Mouse (Mus musculus) stomach, embryonic 14.5 days (tissue): ENCODE measurements around the gene Twsg1. TPM values are rescaled to one million over a fixed set of nuclear protein-coding genes. Genes with fewer than 3 reads are reported as not detected.

Experiments
- ATAC-seq: fragments of 200-750 bp; cut with Nextera tagmentation; 2 replicates; pipeline ENCODE4 v1.8.0; 2017; ENCODE audit warnings: low read depth, moderate TSS enrichment; ENCODE audit not compliant: insufficient number of reproducible peaks, insufficient read depth, low FRiP score
- H3K27ac ChIP-seq: fragments of 300-500 bp; sonication (generic); 2 replicates; pipeline ENCODE4 v1.5.1; 2014; ENCODE audit warnings: mild to moderate bottlenecking, low read length, moderate library complexity, mixed read lengths
- H3K27me3 ChIP-seq: fragments of 300-500 bp; sonication (generic); 2 replicates; pipeline ENCODE4 v1.6.1; 2014; ENCODE audit warnings: low read length, control low read depth, mixed read lengths; ENCODE audit not compliant: control insufficient read depth, insufficient read depth
- H3K36me3 ChIP-seq: fragments of 300-500 bp; sonication (generic); 2 replicates; pipeline ENCODE4 v1.6.1; 2014; ENCODE audit warnings: mild to moderate bottlenecking, control low read depth, low read length, moderate library complexity, mixed read lengths; ENCODE audit not compliant: control insufficient read depth, insufficient read depth
- H3K4me1 ChIP-seq: fragments of 300-500 bp; sonication (generic); 2 replicates; pipeline ENCODE4 v1.6.1; 2014; ENCODE audit warnings: low read length, control low read depth, mixed read lengths; ENCODE audit not compliant: control insufficient read depth, insufficient read depth
- H3K4me2 ChIP-seq: fragments of 300-500 bp; sonication (generic); replicated peaks from 2 replicates; pipeline ENCODE4 v1.6.1; 2014; ENCODE audit warnings: low read depth, low read length, control low read depth
- H3K4me3 ChIP-seq: fragments of 300-500 bp; sonication (generic); 2 replicates; pipeline ENCODE4 v1.5.1; 2014; ENCODE audit warnings: low read depth, low read length, control low read depth
- H3K9ac ChIP-seq: fragments of 300-500 bp; sonication (generic); replicated peaks from 2 replicates; pipeline ENCODE4 v1.6.1; 2014; ENCODE audit warnings: low read depth, mild to moderate bottlenecking, control low read depth, low read length, moderate library complexity, mixed read lengths
- H3K9me3 ChIP-seq: fragments of 300-500 bp; sonication (generic); 2 replicates; pipeline ENCODE4 v1.6.1; 2016; ENCODE audit warnings: low read depth, low read length, control low read depth; ENCODE audit not compliant: control insufficient read depth
- whole genome bisulfite sequencing: fragments of 180-500 bp; shearing (Covaris S2); extraction: QIAGEN DNeasy Blood & Tissue Kit; methylation state at CpG from one replicate; pipeline ENCODE4 v1.1.7; 2014; 5-methylcytosine and 5-hydroxymethylcytosine counted together
- polyA plus RNA-seq: library from polyadenylated mRNA; unstranded; fragments of >200 nt; fragmentation: Nextera tagmentation; extraction: Ambion mirVana; gene quantifications from 2 replicates; pipeline ENCODE4 v1.2.1, GENCODE M21; 2014

Twsg1 gene
- polyA plus RNA-seq, 1 experiment from 2014 or later: 159 TPM

- Histone ChIP-seq H3K4me1 (peaks cover 9% of the 10 kb centered on the region; the same call in 1 of the 2 replicates), H3K4me2 (no peak overlapping the region), H3K4me3 (no peak overlapping the region), H3K36me3 (peaks cover 40% of the 10 kb centered on the region), H3K27me3 (no peaks in the 10 kb centered on the region), H3K9ac (no peak overlapping the region), H3K27ac (peak overlapping the region; percentile 22; the same call in 1 of the 2 replicates), H3K9me3 (no peaks in the 10 kb centered on the region)
- WGBS: 74% methylated on average over 7 of the region's 7 CpGs
- peak; percentile 28; the same call in 1 of the 2 replicates for ATAC-seq
Observed at GRCm38 (mm10) chr17:65930158-65930826, 20.7 kb downstream of the Twsg1 start.

DNA sequence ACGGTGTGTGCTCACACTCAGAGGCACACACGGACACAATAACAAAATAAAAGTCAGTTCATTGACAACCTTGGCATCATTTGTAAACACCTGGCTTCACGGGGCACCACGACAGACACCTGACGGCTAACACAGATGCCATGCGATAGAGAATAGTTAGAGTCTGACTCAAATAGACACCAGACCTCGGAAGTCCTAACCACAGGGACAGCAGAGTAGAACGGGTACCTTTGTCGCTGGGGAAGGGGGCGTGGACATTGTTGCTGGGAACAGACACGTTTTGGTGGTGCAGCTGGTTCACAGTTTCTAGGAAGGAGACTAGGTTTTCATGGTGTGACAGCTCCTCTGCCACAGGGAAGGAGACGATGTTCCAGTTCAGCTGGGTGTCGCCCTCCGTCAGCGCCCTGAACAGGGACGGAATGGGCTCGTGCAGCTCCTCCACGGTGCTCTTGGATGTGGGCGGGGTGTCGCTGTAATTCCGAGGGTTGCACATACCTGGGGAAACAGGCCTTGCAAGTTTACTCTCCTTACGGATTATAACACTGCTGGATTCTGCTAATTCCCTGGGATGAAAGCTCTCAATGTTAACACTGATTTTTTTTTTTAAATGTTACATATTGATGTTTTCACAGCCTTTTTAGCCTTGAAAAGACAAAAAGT is 21.6 kb downstream of the Twsg1 start:
- ATAC-seq: no peak
- peaks cover 43% of the 10 kb centered on the region for H3K36me3 ChIP-seq
- H3K4me2 ChIP-seq: no peak overlapping the region
- H3K27me3 ChIP-seq: no peaks in the 10 kb centered on the region
- H3K27ac ChIP-seq: no peak overlapping the region; the same call in 1 of the 2 replicates
- WGBS: 80% methylated on average over 22 of the region's 22 CpGs
- H3K4me1 ChIP-seq: peaks cover 9% of the 10 kb centered on the region; the same call in 1 of the 2 replicates
- no peak overlapping the region for H3K9ac ChIP-seq
- H3K4me3 ChIP-seq: no peak overlapping the region
- H3K9me3 ChIP-seq: no peaks in the 10 kb centered on the region

- Histone ChIP-seq H3K4me3 (no peak overlapping the region), H3K9ac (no peak overlapping the region), H3K4me1 (peaks cover 9% of the 10 kb centered on the region; the same call in 1 of the 2 replicates), H3K27ac (no peak overlapping the region), H3K27me3 (no peaks in the 10 kb centered on the region), H3K9me3 (no peaks in the 10 kb centered on the region), H3K36me3 (peaks cover 44% of the 10 kb centered on the region), H3K4me2 (no peak overlapping the region)
- 89% methylated on average over 4 of the region's 4 CpGs for WGBS
- ATAC-seq: no peak
Observed at GRCm38 (mm10) chr17:65927077-65927476, 23.9 kb downstream of the Twsg1 start.

- Histone ChIP-seq H3K4me3 (no peak overlapping the region), H3K27ac (0 out of 2 replicates have a peak overlapping the region, but pooled peaks have one; percentile 16), H3K9me3 (no peaks in the 10 kb centered on the region), H3K36me3 (peaks cover 45% of the 10 kb centered on the region), H3K9ac (no peak overlapping the region), H3K4me2 (no peak overlapping the region), H3K4me1 (no peaks in the 10 kb centered on the region), H3K27me3 (no peaks in the 10 kb centered on the region)
- WGBS: 50% methylated on average over 5 of the region's 5 CpGs
- no peak for ATAC-seq
Observed at GRCm38 (mm10) chr17:65924218-65924617, 26.8 kb downstream of the Twsg1 start.

DNA sequence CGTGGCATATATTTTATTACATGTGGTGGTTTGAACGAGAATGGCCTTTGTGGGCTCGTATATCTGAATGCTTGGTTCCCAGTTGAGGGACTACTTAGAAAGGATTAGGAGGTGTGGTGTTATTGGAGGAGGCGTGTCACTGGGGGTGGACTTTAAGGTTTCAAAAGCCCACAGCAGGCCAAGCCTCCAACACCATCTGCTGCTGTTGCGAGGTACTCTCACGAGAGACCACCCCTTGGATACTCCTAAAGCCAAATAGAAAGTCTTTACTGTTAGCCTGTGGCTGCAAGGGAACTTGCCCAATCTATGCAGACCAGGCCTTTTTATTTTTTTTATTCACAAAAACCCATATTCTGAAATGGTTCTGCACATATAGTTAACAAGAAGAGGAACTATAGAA is 29.1 kb downstream of the Twsg1 start:
- H3K4me3 ChIP-seq: no peak overlapping the region
- H3K27me3 ChIP-seq: no peaks in the 10 kb centered on the region
- H3K9ac ChIP-seq: no peak overlapping the region
- no peak overlapping the region for H3K4me2 ChIP-seq
- no peaks in the 10 kb centered on the region for H3K4me1 ChIP-seq
- H3K27ac ChIP-seq: no peak overlapping the region
- H3K36me3 ChIP-seq: peaks cover 35% of the 10 kb centered on the region
- no peak for ATAC-seq
- 83% methylated on average over 6 of the region's 6 CpGs for whole genome bisulfite sequencing
- H3K9me3 ChIP-seq: no peaks in the 10 kb centered on the region

GRCm38 (mm10) chr17:65919235-65919634 is 31.8 kb downstream of the Twsg1 start:
- no peak overlapping the region for H3K27ac ChIP-seq
- no peak overlapping the region for H3K4me2 ChIP-seq
- 70% methylated on average over 3 of the region's 3 CpGs for WGBS
- H3K9me3 ChIP-seq: no peaks in the 10 kb centered on the region
- ATAC-seq: no peak
- H3K4me3 ChIP-seq: no peak overlapping the region
- H3K36me3 ChIP-seq: peaks cover 16% of the 10 kb centered on the region
- H3K27me3 ChIP-seq: no peaks in the 10 kb centered on the region
- no peak overlapping the region for H3K9ac ChIP-seq
- H3K4me1 ChIP-seq: no peaks in the 10 kb centered on the region

DNA sequence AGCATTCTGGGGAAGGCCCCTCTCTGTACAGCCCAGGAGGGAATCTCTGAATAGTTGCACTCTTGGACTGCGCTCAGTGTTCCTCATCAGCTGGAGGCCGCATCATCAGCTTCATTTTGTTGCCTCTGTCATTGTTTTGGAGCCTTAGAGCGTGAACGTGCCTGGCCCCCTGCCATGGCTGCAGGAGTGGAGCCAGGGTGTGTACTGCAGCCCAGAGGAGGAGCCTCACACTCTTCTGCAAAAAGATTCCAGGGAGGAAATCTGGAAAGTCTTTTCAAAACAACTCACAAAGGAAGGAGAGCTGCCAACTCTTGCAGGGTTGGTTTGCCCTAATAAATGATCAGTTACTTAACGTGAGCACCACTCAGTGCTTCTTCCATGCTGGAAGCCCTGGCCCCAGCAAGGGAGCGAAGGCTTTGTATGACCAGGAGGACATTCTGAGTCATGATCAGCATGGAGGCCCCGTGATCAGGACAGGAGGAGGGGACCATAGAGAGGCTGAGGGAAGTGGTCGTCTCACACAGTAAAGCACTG is 34.8 kb downstream of the Twsg1 start:
- peak; percentile 90 for ATAC-seq

GRCm38 (mm10) chr17:65914083-65914482 is 36.9 kb downstream of the Twsg1 start:
- Histone ChIP-seq H3K27me3 (no peaks in the 10 kb centered on the region), H3K36me3 (no peaks in the 10 kb centered on the region), H3K4me1 (no peaks in the 10 kb centered on the region), H3K9me3 (no peaks in the 10 kb centered on the region), H3K27ac (no peak overlapping the region; the same call in 1 of the 2 replicates), H3K4me3 (no peak overlapping the region), H3K4me2 (no peak overlapping the region), H3K9ac (no peak overlapping the region)
- 0 out of 2 replicates have a peak, but pooled peaks have one; percentile 15 for ATAC-seq
- 56% methylated on average over 6 of the region's 6 CpGs for WGBS

More for the DNA sequence above, 34.8 kb downstream of the Twsg1 start:
- no peaks in the 10 kb centered on the region; the same call in 1 of the 2 replicates for H3K36me3 ChIP-seq
- H3K9ac ChIP-seq: no peak overlapping the region
- H3K27me3 ChIP-seq: no peaks in the 10 kb centered on the region
- H3K9me3 ChIP-seq: no peaks in the 10 kb centered on the region
- H3K4me3 ChIP-seq: no peak overlapping the region
- 26% methylated on average over 8 of the region's 8 CpGs for WGBS
- no peak overlapping the region; the same call in 1 of the 2 replicates for H3K4me2 ChIP-seq
- H3K27ac ChIP-seq: peak overlapping the region; percentile 97
- no peaks in the 10 kb centered on the region for H3K4me1 ChIP-seq
